Mouse (Mus musculus) intestine, embryonic 16.5 days (tissue): Measurements from ENCODE around the gene Fzr1. TPM values are rescaled to one million over a fixed set of nuclear protein-coding genes. Genes with fewer than 3 reads are reported as not detected.

ENCODE experiments used
- ATAC-seq: fragments of 200-750 bp; cut with Nextera tagmentation; 2 replicates; pipeline ENCODE4 v1.8.0; 2017; ENCODE audit warnings: moderate TSS enrichment, moderate library complexity
- H3K27ac ChIP-seq: fragments of 300-500 bp; sonication (generic); 2 replicates; pipeline ENCODE4 v1.5.1; 2014; ENCODE audit warnings: mild to moderate bottlenecking, low read length
- H3K27me3 ChIP-seq: fragments of 300-500 bp; sonication (generic); replicated peaks from 2 replicates; pipeline ENCODE4 v1.6.1; 2014; ENCODE audit warnings: low read length, control low read depth, mixed read lengths; ENCODE audit not compliant: control insufficient read depth, insufficient read depth
- H3K36me3 ChIP-seq: fragments of 300-500 bp; sonication (generic); 2 replicates; pipeline ENCODE4 v1.6.1; 2014; ENCODE audit warnings: low read length, control low read depth; ENCODE audit not compliant: control insufficient read depth, insufficient read depth
- H3K4me1 ChIP-seq: fragments of 300-500 bp; sonication (generic); 2 replicates; pipeline ENCODE4 v1.6.1; 2014; ENCODE audit warnings: low read length, control low read depth, mixed read lengths; ENCODE audit not compliant: control insufficient read depth, insufficient read depth
- H3K4me2 ChIP-seq: fragments of 300-500 bp; sonication (generic); 2 replicates; pipeline ENCODE4 v1.6.1; 2014; ENCODE audit warnings: low read depth, low read length, control low read depth
- H3K4me3 ChIP-seq: fragments of 300-500 bp; sonication (generic); 2 replicates; pipeline ENCODE4 v1.5.1; 2014; ENCODE audit warnings: mild to moderate bottlenecking, low read length
- H3K9ac ChIP-seq: fragments of 300-500 bp; sonication (generic); 2 replicates; pipeline ENCODE4 v1.6.1; 2014; ENCODE audit warnings: low read depth, low read length
- H3K9me3 ChIP-seq: fragments of 300-500 bp; sonication (generic); 2 replicates; pipeline ENCODE4 v1.6.1; 2016; ENCODE audit warnings: low read length, control low read depth; ENCODE audit not compliant: control insufficient read depth
- WGBS: fragments of 180-500 bp; shearing (Covaris S2); extraction: QIAGEN DNeasy Blood & Tissue Kit; methylation state at CpG from one replicate; pipeline ENCODE4 v1.1.7; 2014; 5-methylcytosine and 5-hydroxymethylcytosine counted together
- polyA plus RNA-seq: library from polyadenylated mRNA; unstranded; fragments of >200 nt; fragmentation: Nextera tagmentation; extraction: Ambion mirVana; gene quantifications from 2 replicates; pipeline ENCODE4 v1.2.1, GENCODE M21; 2015

Gene Fzr1
- polyA plus RNA-seq, 1 experiment from 2014 or later = 78.7 TPM

DNA sequence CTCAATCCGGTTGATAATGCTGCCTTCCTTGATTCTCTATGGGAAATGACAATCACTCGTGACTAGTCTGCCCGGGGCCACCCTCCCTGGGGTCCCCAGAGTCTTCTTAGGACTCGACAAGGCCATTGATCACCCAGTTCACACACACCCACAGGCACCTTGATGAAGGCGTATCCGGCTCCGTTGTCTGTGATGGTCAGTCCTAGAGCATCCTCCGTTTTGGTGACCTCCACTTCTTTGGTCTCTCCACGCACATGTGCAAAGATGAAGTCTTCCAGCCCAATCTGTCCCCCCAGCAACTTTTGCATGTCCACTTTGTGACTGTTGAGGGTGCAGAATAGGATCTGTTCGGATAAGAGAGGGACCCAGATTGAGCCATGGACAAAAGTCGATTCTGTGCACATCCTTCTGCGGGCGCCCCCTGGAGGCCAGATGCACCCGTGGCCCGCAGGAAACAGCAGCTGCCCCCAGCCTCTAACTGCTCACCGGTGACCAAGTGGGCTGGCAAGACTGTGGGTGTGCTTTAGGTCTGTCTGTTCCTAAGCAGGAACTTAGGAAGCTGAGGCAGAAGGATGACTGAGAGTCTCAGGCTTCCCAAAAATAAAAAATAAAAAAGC, 36.9 kb downstream of the Fzr1 start:
- no peak overlapping the region for H3K4me2 ChIP-seq
- 36% methylated on average over 16 of the region's 16 CpGs for WGBS
- H3K9ac ChIP-seq = no peak overlapping the region

DNA sequence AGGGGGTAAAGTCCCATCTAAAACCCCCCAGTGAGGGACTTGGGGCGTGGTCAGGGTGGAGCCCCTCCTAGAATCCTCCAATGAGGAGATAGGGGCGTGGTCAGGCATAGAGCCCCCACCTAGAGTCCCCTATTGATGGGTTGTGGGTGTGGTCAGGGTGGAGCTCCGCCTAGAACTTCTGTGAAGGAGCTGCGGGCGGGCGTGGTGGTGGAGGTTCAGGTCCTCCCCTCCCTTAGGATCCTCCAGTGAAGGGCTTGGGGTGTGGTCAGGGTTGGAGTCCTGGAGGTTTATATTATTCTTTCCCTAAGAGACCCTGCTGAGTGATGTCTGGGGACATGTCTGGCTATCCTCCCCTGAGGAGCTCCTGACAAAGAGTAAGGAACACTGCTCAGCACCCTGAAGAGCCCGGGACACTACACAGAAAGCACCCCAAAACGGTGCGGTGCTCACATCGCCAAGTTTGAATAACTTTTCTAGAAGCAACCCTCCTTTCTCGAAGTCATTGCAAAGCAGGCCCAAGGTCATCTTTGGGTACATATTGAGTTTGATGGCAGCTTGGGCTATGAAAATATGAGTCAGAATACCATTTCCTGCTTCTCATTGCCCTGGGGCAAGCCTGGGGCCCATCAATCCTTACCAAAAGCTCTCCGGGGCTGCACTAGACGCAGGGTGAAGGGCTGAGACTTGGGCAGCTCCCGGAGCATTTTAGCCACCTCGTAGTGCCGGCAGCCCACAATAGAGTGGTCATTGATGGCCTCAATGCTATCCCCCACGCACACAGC, 37.6 kb downstream of the Fzr1 start:
- H3K9ac ChIP-seq = no peak overlapping the region
- no peak overlapping the region for H3K4me3 ChIP-seq
- no peak for ATAC-seq
- peaks cover 13% of the 10 kb centered on the region; the same call in 1 of the 2 replicates for H3K27me3 ChIP-seq
- no peaks in the 10 kb centered on the region for H3K36me3 ChIP-seq
- 43% methylated on average over 17 of the region's 17 CpGs for WGBS
- peaks cover 26% of the 10 kb centered on the region for H3K4me1 ChIP-seq
- no peak overlapping the region for H3K27ac ChIP-seq
- no peaks in the 10 kb centered on the region for H3K9me3 ChIP-seq
- no peak overlapping the region for H3K4me2 ChIP-seq

More for the DNA sequence above, 36.9 kb downstream of the Fzr1 start:
- no peaks in the 10 kb centered on the region for H3K9me3 ChIP-seq
- no peaks in the 10 kb centered on the region for H3K36me3 ChIP-seq
- no peak overlapping the region for H3K4me3 ChIP-seq
- no peak overlapping the region for H3K27ac ChIP-seq
- H3K4me1 ChIP-seq = peaks cover 21% of the 10 kb centered on the region
- peaks cover 13% of the 10 kb centered on the region; the same call in 1 of the 2 replicates for H3K27me3 ChIP-seq
- ATAC-seq = no peak

DNA sequence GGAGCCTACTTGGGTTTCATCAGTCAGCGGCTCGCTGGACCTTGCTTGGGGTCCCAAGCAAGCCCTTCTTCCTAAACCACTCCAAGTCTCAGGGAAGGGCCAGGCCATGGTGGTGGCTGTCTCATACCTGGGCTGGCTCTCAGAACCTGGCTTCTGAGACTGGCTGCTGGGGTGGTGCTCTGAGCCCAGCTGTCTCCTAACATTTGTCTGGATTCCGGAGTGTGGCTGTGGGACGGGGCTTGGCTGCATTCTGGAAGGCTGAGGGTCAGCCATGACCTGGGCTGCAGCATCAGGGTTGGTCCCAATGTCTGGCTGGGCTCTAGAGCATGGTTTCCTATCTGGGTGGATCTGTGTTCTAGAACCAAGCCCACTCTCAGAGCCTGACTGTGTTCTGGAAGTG, 41.8 kb downstream of the Fzr1 start:
- Histone ChIP-seq H3K4me3 (no peak overlapping the region), H3K27me3 (peaks cover 9% of the 10 kb centered on the region; the same call in 1 of the 2 replicates), H3K4me1 (peaks cover 32% of the 10 kb centered on the region), H3K36me3 (no peaks in the 10 kb centered on the region), H3K9me3 (no peaks in the 10 kb centered on the region), H3K27ac (peak overlapping the region; percentile 83), H3K9ac (peak overlapping the region; percentile 37), H3K4me2 (no peak overlapping the region)
- no peak for ATAC-seq
- 91% methylated on average over 4 of the region's 4 CpGs for WGBS

DNA sequence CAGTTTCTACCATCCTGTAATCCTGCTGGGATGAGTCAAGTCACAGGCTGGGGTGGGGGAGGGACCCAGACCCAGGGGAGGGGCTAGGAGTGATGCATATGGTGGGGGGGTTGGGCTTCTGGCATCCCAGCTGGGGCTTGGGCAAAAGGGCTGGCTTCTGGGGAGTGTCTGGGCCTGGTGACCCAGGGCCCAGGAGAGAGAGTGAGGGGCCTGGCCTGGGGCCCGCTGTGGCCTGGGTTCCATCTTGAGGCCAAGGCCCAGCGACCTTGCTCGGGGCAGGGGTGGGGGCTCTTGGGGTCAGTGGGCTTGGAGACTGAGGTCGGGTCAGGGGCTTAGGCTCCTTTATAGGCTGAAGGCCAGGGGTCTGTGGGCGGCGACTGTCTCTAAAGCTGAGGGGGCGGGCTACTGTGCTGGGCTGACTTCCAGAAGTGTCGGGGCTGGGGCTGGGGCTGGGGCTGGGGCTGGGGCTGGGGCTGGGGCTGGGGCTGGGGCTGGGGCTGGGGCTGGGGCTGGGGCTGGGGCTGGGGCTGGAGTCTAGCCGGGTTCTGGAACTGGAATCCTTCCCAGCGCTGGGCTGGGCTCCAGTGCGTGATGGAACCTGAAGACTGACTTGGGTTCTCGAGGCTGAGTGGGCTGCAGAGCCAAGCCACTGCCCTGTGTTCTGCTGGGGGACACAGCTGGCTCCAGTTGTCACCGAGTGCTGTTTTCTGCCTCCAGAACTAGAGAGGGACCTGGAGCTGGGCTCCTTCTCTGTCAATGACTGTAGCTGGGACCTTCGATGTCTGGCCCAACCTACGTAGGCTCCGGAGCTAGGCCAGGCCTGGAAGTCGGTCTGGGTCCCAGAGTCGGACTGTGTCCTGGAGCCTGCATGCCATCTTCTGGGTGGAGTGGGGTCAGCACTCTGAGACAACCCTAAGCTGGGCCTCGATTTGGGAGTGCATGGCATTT, 42.6 kb downstream of the Fzr1 start:
- peak overlapping the region; percentile 4; the same call in 1 of the 2 replicates for H3K4me2 ChIP-seq

DNA sequence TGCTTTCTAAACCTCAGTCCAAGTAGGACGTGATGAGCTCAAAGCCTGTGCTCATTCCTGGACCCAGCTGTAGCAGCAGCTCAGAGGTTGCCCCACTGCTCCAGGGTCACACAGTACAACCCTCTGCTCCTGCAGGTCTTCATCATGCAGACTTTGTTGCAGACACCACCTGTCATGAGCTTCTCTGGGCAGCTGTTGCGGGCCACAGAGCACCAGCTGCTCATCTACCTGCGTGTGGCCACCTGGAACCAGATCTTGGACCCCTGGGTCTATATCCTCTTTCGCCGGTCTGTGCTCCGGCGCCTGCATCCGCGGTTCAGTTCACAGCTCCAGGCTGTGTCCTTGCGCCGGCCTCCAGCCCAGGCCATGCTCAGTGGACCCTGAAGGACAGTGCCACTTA, 44.0 kb downstream of the Fzr1 start:
- peaks cover 9% of the 10 kb centered on the region; the same call in 1 of the 2 replicates for H3K27me3 ChIP-seq
- no peaks in the 10 kb centered on the region for H3K36me3 ChIP-seq
- no peak overlapping the region for H3K4me2 ChIP-seq
- H3K4me1 ChIP-seq = peaks cover 31% of the 10 kb centered on the region
- peak overlapping the region; percentile 48 for H3K9ac ChIP-seq
- peak overlapping the region; percentile 92 for H3K27ac ChIP-seq
- no peak overlapping the region for H3K4me3 ChIP-seq
- WGBS = 74% methylated on average over 11 of the region's 11 CpGs
- ATAC-seq = no peak
- no peaks in the 10 kb centered on the region for H3K9me3 ChIP-seq

More for the DNA sequence above, 42.6 kb downstream of the Fzr1 start:
- H3K9me3 ChIP-seq = no peaks in the 10 kb centered on the region
- peaks cover 26% of the 10 kb centered on the region for H3K4me1 ChIP-seq
- H3K4me3 ChIP-seq = no peak overlapping the region
- no peaks in the 10 kb centered on the region for H3K36me3 ChIP-seq
- H3K9ac ChIP-seq = peak overlapping the region; percentile 48
- peaks cover 9% of the 10 kb centered on the region; the same call in 1 of the 2 replicates for H3K27me3 ChIP-seq
- H3K27ac ChIP-seq = peak overlapping the region; percentile 92
- 45% methylated on average over 19 of the region's 19 CpGs for WGBS
- peak; percentile 56 for ATAC-seq

DNA sequence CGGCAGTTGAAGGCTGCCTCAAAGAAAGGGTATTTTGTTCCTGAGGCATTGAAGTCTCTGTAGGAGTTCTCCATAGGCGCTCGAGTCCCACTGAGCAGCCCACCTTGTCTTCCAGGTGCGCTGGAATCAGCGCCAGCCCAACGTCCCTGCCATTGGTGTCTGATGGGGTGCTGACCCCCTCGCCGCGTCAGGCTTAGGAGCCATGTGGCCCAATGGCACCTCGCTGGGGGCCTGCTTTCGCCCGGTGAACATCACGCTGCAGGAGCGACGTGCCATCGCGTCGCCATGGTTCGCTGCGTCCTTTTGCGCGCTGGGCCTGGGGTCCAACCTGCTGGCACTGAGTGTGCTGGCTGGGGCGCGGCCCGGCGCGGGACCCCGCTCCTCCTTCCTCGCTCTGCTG, 46.0 kb downstream of the Fzr1 start:
- H3K4me3 ChIP-seq = peak overlapping the region; percentile 24
- H3K9ac ChIP-seq = peak overlapping the region; percentile 29; the same call in 1 of the 2 replicates
- no peak overlapping the region for H3K27ac ChIP-seq
- peaks cover 47% of the 10 kb centered on the region for H3K4me1 ChIP-seq
- H3K9me3 ChIP-seq = no peaks in the 10 kb centered on the region
- ATAC-seq = no peak
- H3K36me3 ChIP-seq = no peaks in the 10 kb centered on the region
- 29% methylated on average over 29 of the region's 29 CpGs for WGBS
- H3K27me3 ChIP-seq = peaks cover 9% of the 10 kb centered on the region; the same call in 1 of the 2 replicates
- H3K4me2 ChIP-seq = peak overlapping the region; percentile 37

DNA sequence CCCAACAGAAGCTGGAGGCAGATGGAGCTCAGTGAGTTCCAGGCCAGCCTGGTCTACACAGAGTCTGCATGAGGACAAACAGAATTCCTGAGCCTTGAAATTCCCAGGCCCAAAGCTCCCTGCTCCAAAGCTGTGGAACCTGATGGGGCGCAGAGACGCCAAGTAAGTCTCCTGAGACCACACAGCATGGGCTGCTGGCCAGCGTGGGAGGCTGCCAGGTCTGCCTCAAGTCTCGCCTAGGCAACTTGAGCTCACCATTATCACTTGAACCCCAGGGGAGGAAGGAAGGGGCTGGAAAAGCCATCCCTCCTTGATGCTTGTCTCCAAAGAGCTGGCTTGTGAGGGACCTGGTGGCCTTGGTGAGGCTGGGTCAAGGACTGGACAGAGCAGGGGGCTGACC, 48.3 kb downstream of the Fzr1 start:
- no peak for ATAC-seq
- H3K27ac ChIP-seq = peak overlapping the region; percentile 95
- H3K27me3 ChIP-seq = peaks cover 9% of the 10 kb centered on the region; the same call in 1 of the 2 replicates
- 54% methylated on average over 4 of the region's 4 CpGs for WGBS
- no peaks in the 10 kb centered on the region for H3K9me3 ChIP-seq
- peak overlapping the region; percentile 35 for H3K4me2 ChIP-seq
- peak overlapping the region; percentile 40; the same call in 1 of the 2 replicates for H3K4me3 ChIP-seq
- H3K4me1 ChIP-seq = peaks cover 36% of the 10 kb centered on the region
- peak overlapping the region; percentile 63 for H3K9ac ChIP-seq
- H3K36me3 ChIP-seq = peaks cover 22% of the 10 kb centered on the region

DNA sequence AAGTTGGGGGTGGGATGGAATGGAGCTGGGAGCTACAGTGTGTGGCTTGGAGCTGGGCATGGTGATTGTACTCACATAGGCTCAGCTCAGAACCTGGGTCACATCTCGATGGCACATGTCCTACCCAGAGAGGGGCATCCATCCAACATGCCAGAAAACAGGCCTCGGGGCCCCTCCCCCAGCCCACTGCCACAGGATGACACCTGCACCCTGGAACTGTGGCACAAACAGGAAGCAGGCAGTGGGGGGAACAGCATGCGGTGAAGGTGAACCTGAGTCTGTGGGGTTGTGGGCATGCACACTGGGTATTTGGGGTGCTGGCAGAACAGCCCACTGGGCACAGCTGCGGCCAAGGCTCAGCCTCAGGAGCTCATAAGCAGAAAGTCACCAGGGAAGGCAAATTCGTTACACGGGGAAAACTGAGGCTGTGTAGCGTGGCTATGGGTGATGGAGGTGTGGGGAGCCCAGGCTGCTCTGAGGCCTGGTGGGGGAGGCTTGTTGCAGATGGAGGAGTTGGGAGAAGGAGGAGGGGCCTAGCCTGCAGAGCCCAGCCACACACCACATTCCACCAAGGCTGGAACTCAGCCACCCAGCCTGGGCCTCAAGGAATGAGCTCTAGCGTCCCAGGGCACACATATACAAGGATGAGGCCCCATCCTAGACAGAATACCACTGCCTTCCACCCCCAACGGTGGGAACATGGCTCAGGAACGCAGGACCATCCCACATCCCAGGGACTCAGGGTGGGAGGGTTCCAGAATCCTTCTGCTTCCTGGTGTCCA, 48.9 kb downstream of the Fzr1 start:
- H3K36me3 ChIP-seq = peaks cover 28% of the 10 kb centered on the region
- H3K4me2 ChIP-seq = peak overlapping the region; percentile 55
- peak overlapping the region; percentile 95 for H3K27ac ChIP-seq
- 48% methylated on average over 10 of the region's 10 CpGs for WGBS
- H3K27me3 ChIP-seq = peaks cover 9% of the 10 kb centered on the region; the same call in 1 of the 2 replicates
- peak; percentile 80 for ATAC-seq
- H3K9ac ChIP-seq = peak overlapping the region; percentile 63
- no peaks in the 10 kb centered on the region for H3K9me3 ChIP-seq
- peak overlapping the region; percentile 40 for H3K4me3 ChIP-seq
- H3K4me1 ChIP-seq = peaks cover 32% of the 10 kb centered on the region
